Mouse (Mus musculus) cerebellum, adult 11-12 months (tissue): Measurements from ENCODE around the gene Zfp786.
"Not testable (repeated sequence)": the region's sequence is repeated elsewhere in the genome, so short reads cannot be mapped to it uniquely, and the experiment has no call there.

Experiments
- DNase-seq: peaks from one replicate; pipeline ENCODE4 v3.0.0; 2022

The Zfp786 gene

GRCm38 (mm10) chr6:47830104-47831078 lies at the start of gene Zfp786:
Zfp786 (minus strand) TSS chr6:47830867.
- peak; percentile 93 for DNase-seq

GRCm38 (mm10) chr6:47880166-47880565 lies 49.5 kb upstream of the Zfp786 start:
- DNase-seq: no peak

GRCm38 (mm10) chr6:47879049-47879716 lies 48.5 kb upstream of the Zfp786 start:
- no peak for DNase-seq

- peak; percentile 14 for DNase-seq
Observed at GRCm38 (mm10) chr6:47878593-47878992, 47.9 kb upstream of the Zfp786 start.

GRCm38 (mm10) chr6:47878133-47878514 lies 47.5 kb upstream of the Zfp786 start:
- DNase-seq: peak; percentile 15

GRCm38 (mm10) chr6:47877461-47878132 lies 46.9 kb upstream of the Zfp786 start:
- peak; percentile 93 for DNase-seq

GRCm38 (mm10) chr6:47877058-47877457 lies 46.4 kb upstream of the Zfp786 start, which contains the start of gene Zfp282:
Zfp282 (plus strand) TSS chr6:47877204.
- DNase-seq: no peak

- no peak for DNase-seq
Observed at GRCm38 (mm10) chr6:47872266-47872665, 41.6 kb upstream of the Zfp786 start.

GRCm38 (mm10) chr6:47857729-47858128 lies 27.1 kb upstream of the Zfp786 start:
- not testable (repeated sequence) for DNase-seq

- DNase-seq: peak; percentile 39
Observed at GRCm38 (mm10) chr6:47857241-47857640, 26.6 kb upstream of the Zfp786 start.

GRCm38 (mm10) chr6:47845779-47846178 lies 15.1 kb upstream of the Zfp786 start:
- no peak for DNase-seq

GRCm38 (mm10) chr6:47842337-47842736 lies 11.7 kb upstream of the Zfp786 start:
- no peak for DNase-seq

- no peak for DNase-seq
Observed at GRCm38 (mm10) chr6:47841831-47842230, 11.2 kb upstream of the Zfp786 start.

- no peak for DNase-seq
Observed at GRCm38 (mm10) chr6:47841077-47841476, 10.4 kb upstream of the Zfp786 start.

- DNase-seq: no peak
Observed at GRCm38 (mm10) chr6:47837630-47838029, 7.0 kb upstream of the Zfp786 start.

GRCm38 (mm10) chr6:47835984-47836521 lies 5.4 kb upstream of the Zfp786 start:
- peak; percentile 69 for DNase-seq

- DNase-seq: peak; percentile 94
Observed at GRCm38 (mm10) chr6:47835482-47835983, 4.9 kb upstream of the Zfp786 start, which contains the start of gene Zfp398. Zfp398 (plus strand) TSS chr6:47835661.

- no peak for DNase-seq
Observed at GRCm38 (mm10) chr6:47832220-47832619, 1.6 kb upstream of the Zfp786 start.

- DNase-seq: no peak
Observed at GRCm38 (mm10) chr6:47828950-47829349, 1.7 kb downstream of the Zfp786 start.

GRCm38 (mm10) chr6:47827462-47827861 lies 3.2 kb downstream of the Zfp786 start:
- DNase-seq: no peak

GRCm38 (mm10) chr6:47824241-47824640 lies 6.4 kb downstream of the Zfp786 start:
- DNase-seq: no peak

GRCm38 (mm10) chr6:47821776-47822175 lies 8.9 kb downstream of the Zfp786 start:
- no peak for DNase-seq

GRCm38 (mm10) chr6:47821236-47821635 lies 9.4 kb downstream of the Zfp786 start:
- no peak for DNase-seq
